Mouse (Mus musculus) olfactory bulb, adult 2 months (tissue): ENCODE data around the gene L3mbtl4.

ENCODE experiments used
- CTCF ChIP-seq: fragments of 200-500 bp; IDR thresholded peaks from 2 replicates; pipeline ENCODE4 v1.5.1; 2012; ENCODE audit warnings: low read depth, mild to moderate bottlenecking, low read length, moderate library complexity; ENCODE audit not compliant: insufficient read depth
- POLR2A ChIP-seq: fragments of 200-500 bp; IDR thresholded peaks from 2 replicates; pipeline ENCODE4 v1.6.1; 2012; ENCODE audit warnings: mild to moderate bottlenecking, low read depth, low read length, moderate library complexity; ENCODE audit not compliant: insufficient read depth

DNA sequence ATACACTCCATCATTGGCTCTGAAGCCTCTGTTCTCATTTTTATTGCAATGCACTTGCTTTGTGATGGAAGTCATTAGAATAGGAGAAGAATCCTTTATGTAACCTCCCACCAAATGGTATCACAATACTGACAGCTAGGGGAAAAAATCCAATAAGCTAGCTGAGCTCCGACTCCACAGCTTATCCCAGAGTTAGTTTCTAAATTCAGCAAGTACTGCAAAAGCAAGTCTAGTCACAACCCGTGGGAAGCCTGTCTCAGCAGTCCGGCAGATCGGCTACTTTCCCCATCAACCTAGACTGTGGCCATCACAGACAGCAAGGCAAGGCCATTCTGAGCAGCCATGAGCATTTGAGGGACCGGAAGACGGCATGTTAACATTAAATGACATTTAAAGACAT, 298.2 kb downstream of the L3mbtl4 start:
- TF ChIP-seq POLR2A (no peak), CTCF (no peak)
